Mouse (Mus musculus) kidney, postnatal 25 days (tissue): ENCODE data around the gene Kri1.
"Not testable (repeated sequence)": the region's sequence is repeated elsewhere in the genome, so short reads cannot be mapped to it uniquely, and the experiment has no call there.

ENCODE experiments used
- DNase-seq, 2 experiments: peaks; one replicate each; pipeline ENCODE4 v3.0.0; 2021; ENCODE audit warnings: mixed read lengths in 2 of 2

The Kri1 gene

DNA sequence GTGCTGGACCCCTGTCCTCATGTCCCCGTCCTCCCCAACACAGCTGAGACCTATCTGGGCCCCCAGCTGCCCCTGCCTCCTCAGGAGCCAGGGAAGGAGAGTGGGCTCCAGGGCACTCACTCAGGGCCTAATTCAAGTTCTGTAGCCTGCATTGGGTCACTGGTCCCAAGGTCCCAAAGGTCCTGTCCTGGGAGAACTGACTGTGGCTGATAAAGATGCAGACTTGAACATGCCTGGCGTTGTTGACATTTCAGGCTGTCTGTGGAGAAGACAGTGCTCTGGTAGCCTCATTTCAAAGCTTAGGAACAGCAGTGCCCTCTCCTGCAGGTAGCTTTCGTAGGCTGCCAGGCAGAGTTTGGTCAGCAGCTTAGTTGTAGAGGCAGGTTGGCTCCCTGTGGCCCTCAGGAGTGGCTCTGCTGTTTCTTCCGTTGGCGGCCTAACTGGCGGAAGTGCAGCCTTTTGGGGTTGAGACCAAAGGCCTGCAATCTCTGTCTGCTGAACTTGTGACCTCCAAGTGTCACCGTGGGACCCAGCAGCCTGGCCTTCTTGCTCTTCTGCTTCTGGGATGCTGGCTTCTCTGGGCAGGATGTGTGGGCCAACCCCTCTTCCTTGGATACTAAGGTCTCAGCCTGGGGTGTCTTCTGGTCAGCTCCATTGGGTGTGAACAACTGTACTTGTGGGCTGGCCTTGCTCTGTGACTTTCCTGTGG is 14.1 kb downstream of the Kri1 start:
- DNase-seq, result peak in 1 of 2 experiments; percentile 52

DNA sequence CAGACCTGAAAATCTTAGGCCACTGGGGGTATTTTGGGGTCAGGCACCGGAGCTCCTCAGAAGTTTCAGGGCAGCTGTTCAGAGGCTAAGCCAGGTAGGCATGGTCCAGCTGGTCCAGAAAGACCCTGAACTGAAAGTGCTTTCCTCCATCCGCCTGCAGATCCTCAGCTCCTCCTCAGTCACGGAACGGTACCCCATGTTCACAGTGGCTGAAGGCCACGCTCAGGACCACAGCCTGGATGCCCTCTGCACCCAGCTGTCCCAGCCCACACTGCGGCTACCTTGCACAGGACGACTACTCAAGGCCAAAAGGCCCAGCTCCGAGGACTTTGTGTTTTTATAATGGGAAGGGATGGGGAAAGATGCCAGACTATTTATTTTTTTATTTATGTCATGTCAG is 14.7 kb downstream of the Kri1 start:
- no peak for DNase-seq

GRCm38 (mm10) chr9:21272391-21272790 is 15.4 kb downstream of the Kri1 start:
- DNase-seq, result no peak

- not testable (repeated sequence) for DNase-seq
Observed at GRCm38 (mm10) chr9:21269590-21269989, 18.2 kb downstream of the Kri1 start.

GRCm38 (mm10) chr9:21268305-21268704 is 19.5 kb downstream of the Kri1 start:
- no peak for DNase-seq

DNA sequence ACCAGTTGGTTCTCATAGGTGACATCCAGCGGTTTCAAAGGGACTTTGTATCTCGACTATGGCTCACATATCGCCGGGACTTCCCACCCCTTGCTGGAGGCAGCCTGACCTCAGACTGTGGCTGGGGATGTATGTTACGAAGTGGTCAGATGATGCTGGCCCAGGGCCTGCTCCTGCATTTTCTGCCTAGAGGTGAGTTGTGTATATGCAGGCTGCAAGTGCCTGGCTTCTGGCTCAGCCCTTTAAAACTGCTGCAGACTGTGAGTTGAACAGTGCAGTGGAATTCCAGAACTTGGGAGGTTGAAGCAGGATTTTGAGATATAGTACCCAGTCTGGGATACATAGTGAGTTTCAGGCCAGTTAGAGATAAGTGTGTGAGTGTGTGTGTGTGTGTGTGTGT is 20.9 kb downstream of the Kri1 start:
- peak in 1 of 2 experiments; percentile 39 for DNase-seq

- DNase-seq, result peak; percentile 76 to 83
Observed at GRCm38 (mm10) chr9:21265611-21266010, 22.2 kb downstream of the Kri1 start.

GRCm38 (mm10) chr9:21265000-21265561 is 22.7 kb downstream of the Kri1 start, which contains the start of gene Atg4d:
Gene Atg4d, plus strand, starts transcription at chr9:21265293.
- DNase-seq, result peak; percentile 99

DNA sequence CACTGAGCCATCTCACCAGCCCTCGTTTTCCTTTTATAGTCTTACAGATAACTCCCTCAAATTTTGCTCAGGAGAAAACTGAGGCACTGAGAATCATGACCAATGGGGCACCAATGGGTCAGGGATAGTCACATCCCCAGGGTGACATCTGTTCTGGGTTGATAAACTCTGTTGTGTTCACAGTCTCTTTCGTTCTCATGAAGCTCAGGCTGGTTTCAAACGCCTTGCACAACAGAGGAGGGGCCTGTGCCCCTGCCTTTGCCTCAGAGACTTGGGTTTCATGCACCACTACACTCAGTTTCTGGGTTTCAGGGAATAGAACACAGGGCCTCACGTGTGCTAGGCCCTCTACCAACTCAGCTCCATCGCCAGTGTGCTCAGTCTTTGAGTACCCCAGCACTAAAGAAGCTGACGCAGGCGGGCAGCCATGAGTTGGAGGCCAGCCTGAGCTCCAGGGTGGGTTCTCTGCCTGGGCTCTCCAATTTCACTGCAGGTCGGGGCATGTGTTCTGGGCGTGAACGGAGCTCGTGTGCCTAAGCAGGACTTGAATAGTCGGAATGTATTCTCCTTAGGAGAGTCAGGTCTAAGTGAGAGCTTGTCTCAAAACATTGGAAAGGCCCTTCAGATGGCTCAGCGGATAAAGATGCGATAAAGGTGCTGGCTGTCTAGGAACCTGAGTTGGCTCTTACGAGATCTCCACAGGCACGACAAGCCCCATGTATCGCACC is 23.3 kb downstream of the Kri1 start:
- peak in 1 of 2 experiments; percentile 39 for DNase-seq

GRCm38 (mm10) chr9:21261831-21262230 is 25.9 kb downstream of the Kri1 start:
- no peak for DNase-seq

DNA sequence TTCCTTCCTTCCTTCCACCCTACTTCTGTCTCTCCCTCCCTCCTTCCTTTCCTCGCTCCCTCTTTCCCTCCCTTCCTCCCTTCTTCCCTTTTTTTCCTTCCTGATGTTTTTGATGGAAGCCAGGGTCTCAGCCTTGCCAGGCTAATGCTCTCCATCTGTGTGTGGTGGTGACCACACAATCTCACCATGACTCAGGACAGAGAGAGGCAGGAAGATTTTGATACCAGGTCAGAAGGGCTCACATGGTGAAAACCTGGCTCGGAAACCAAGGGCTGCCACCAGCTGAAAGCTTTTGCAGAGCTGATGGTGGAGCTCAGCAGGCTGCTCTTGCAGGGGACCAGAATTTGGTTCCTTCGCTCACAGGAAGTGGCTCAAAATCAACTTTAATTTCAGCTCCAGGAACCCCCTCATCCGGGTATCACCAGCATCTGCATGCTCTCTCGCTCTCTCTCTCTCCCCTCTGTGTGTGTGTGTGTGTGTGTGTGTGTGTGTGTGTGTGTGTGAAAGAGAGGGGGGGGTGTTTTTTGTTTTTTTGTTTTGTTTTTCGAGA is 27.2 kb downstream of the Kri1 start:
- no peak for DNase-seq

- not testable (repeated sequence) for DNase-seq
Observed at GRCm38 (mm10) chr9:21256349-21256748, 31.4 kb downstream of the Kri1 start.

DNA sequence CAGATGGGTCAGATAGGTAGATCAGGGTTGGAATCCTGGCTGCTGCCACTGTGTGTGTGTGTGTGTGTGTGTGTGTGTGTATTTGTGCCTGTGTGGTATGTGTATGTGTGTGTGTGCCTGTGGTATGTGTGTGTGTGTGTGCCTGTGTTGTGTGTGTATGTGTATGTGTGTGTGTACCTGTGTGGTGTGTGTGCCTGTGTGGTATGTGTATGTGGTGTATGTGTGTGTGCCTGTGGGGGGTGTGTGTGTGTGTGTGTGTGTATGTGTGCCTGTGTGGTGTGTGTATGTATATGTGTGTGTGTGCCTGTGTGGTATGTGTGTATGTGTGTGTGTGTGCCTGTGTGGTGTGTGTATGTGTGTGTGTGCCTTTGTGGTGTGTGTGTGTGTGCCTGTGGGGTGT is 33.1 kb downstream of the Kri1 start:
- no peak for DNase-seq

- DNase-seq, result no peak
Observed at GRCm38 (mm10) chr9:21251116-21251735, 36.5 kb downstream of the Kri1 start.

DNA sequence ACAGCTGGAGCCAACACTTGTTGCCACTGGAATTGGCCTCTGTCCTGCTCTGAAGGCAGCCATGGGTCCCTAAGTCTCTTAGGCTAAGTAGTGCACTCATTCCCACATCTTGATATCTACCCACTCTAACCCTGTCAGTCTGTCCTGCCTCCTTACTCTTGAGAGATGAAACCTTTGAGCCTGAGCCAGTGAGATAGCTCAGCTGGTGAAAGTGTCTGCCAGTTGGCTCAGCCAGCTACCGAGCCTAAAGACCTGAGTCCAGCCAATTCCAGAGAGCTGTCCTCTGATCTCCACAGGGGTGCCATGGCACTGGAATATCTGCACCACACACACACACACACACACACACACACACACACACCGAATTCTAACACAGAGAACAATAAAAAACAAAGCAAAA is 37.3 kb downstream of the Kri1 start:
- no peak for DNase-seq

- peak in 1 of 2 experiments; percentile 39 for DNase-seq
Observed at GRCm38 (mm10) chr9:21249629-21250508, 37.9 kb downstream of the Kri1 start.

DNA sequence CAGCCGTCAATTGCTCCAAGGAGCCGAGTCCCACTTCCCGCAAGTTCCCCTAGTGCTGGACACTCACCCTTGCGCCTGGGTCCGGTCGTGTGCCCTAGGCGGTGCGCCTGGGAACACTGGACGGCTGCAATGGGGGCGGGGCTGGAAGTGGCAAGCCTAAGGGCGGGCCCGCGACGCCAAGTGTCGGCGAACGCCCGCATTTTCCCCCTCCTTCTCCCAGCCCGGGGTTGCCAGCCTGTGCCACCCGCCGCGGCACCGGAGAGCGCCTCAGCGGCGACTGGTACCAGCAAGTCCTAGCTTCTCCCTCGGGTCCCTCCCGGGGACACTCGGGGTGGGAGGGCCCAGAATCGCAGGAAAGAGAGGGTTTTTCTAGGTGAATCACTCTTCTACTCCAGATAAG is 39.4 kb downstream of the Kri1 start, which contains the start of gene S1pr5:
S1pr5 (minus strand) TSS at position 118 of the 400 bp plus-strand sequence.
- DNase-seq, result peak; percentile 71 to 86

DNA sequence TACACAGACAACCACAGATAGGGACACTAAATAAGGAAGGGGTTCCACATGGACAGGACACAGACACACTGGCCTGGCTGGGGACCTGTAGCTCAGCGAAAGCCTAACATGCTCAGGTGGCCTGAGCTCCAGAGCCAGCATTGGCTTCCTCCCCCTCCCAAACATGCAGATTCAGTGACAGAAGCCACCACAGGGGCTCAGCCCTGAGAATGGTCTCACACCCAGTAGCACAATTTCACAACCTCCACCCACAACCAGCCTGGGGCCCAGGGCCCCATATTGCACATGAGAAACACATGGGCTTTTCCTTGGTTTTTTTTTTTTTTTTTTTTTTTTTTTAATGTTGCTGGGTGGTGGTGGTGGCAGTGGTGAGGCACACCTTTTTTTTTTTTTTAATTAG is 41.4 kb downstream of the Kri1 start:
- no peak for DNase-seq

- DNase-seq, result no peak
Observed at GRCm38 (mm10) chr9:21245113-21245487, 42.7 kb downstream of the Kri1 start.

DNA sequence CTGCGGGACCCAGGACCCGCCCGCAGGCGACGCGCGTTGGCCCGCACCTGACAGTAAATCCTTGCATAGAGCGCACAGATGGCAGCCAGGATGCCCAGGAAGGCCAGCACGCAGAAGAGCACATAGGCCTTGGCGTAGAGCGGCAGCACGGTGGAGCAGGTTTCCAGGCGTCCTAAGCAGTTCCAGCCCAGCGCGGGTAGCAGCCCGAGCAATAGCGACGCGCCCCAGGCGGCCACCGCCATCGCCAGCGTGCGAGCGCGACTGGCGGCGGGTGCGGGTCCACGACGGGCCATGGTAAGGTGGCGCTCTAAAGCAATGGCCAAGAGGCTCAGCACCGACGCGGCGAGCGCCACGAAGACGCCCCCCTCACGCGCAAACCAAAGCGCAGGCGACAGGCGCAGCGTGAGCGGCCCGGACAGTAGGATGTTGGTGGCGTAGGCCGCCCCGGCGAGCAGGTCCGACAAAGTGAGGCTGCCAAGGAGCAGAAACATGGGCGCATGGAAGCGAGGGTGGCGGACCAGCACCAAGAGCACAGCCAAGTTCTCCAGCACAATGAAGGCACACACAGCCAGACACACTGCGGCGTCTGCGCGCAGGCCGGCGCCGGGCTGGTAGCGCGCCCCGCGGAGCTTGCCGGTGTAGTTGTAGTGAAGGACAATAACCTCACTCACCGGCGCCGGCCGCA is 43.2 kb downstream of the Kri1 start:
- peak in 1 of 2 experiments; percentile 38 for DNase-seq

DNA sequence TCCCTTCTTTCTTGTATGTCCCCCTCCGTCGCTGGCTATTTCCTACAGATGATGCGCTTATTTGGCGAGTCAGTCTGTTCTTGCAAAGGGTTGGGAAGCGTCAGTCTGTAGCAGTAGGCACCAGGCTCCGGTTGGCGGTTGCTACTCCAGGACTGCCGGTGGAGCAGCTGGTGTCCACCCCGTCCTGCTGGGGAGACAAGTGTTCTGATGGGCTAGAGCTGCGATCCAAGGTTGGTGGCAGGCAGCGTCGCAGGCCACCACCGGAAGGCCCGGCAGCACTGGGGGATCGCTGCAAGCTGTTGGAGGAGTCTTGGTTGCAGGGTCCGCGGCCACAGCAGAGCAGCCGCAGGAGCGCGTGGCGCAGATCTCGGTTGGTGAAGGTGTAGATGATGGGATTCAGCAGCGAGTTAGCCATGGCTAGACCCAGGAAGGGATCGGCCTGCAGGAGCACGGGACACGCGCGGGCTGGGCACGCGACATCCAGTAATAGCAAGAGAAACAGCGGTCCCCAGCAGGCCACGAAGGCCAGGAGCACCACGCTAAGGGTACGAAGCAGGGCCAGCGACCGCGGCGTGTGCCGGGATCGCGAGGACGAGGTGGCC is 43.8 kb downstream of the Kri1 start:
- DNase-seq, result no peak
